Mouse (Mus musculus) ES-CJ7 (cell line): ENCODE data around the gene Lsg1.

ENCODE experiments used
- DNase-seq: peaks from one replicate; pipeline ENCODE4 v3.0.0; 2011; ENCODE audit warnings: low read depth, low spot score

Lsg1 gene

GRCm38 (mm10) chr16:30520361-30520823, 67.0 kb downstream of the Lsg1 start:
- peak; percentile 73 for DNase-seq

- DNase-seq = no peak
Observed at GRCm38 (mm10) chr16:30518635-30519034, 68.8 kb downstream of the Lsg1 start.

GRCm38 (mm10) chr16:30517666-30518283, 69.6 kb downstream of the Lsg1 start:
- no peak for DNase-seq

GRCm38 (mm10) chr16:30516993-30517392, 70.4 kb downstream of the Lsg1 start:
- no peak for DNase-seq

- peak; percentile 76 for DNase-seq
Observed at GRCm38 (mm10) chr16:30515418-30515817, 72.0 kb downstream of the Lsg1 start.

- DNase-seq = peak; percentile 30
Observed at GRCm38 (mm10) chr16:30513050-30514024, 74.1 kb downstream of the Lsg1 start.

GRCm38 (mm10) chr16:30512375-30513049, 74.9 kb downstream of the Lsg1 start:
- peak; percentile 97 for DNase-seq

- no peak for DNase-seq
Observed at GRCm38 (mm10) chr16:30511563-30512340, 75.6 kb downstream of the Lsg1 start.

- peak; percentile 87 for DNase-seq
Observed at GRCm38 (mm10) chr16:30510504-30511451, 76.6 kb downstream of the Lsg1 start.
